Mouse (Mus musculus) heart, adult 2 months (tissue): ENCODE measurements at regions not wholly inside any gene's neighbourhood (a gene's known extent, or its start where the extent isn't known, plus 50 kb on each side); places are given as distances from the start of the nearest gene placed in this dataset.

Experiments
- CTCF ChIP-seq: fragments of 200-600 bp; IDR thresholded peaks from 2 replicates; pipeline ENCODE4 v1.8.1; 2022; ENCODE audit warnings: antibody characterized with exemption, mild to moderate bottlenecking, moderate library complexity
- EP300 ChIP-seq: fragments of 200-500 bp; IDR thresholded peaks from 2 replicates; pipeline ENCODE4 v1.6.1; 2011; ENCODE audit warnings: low read depth, low read length, control low read depth; ENCODE audit not compliant: insufficient read depth

DNA sequence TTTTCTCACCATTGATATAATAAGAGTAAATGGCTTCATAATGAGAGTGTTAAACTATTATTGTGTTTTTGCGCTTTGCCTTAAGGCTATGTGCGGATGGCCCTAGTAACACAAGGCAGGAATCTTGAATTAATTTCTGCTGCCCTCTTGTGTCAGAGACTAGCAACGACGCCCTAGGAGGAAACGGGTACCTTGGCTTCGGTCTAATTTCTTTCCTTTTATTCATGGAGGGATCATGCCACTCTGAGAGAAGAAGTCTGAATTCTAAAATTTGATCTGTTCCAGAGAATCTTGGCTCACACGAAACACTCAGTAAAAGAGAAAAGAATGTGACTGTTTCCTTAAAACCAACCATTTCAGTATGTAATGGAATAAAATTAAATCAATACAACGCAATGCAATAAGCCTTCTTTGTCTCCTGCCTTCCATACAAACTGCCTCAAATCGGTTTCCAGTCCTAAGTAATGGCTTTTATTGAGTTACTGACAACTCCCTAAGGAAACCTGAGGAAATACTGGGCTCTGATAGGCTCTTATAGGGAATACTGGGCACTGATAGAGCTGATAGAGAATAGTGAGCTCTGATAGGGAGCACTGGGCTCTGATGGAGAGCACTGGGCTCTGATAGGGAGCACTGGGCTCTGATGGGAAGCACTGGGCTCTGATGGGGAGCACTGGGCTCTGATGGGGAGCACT lies 112.0 kb upstream of the Prkcq start:
- TF ChIP-seq CTCF (peak; percentile 78), EP300 (no peak)
